Mouse (Mus musculus) kidney, adult 2 months (tissue): ENCODE measurements at regions not wholly inside any gene's neighbourhood (a gene's known extent, or its start where the extent isn't known, plus 50 kb on each side); places are given as distances from the start of the nearest gene placed in this dataset.

Experiments used
- CTCF ChIP-seq: fragments of 200-500 bp; conservative IDR thresholded peaks from 2 replicates; pipeline ENCODE4 v1.5.1; 2011; ENCODE audit warnings: low read depth, mild to moderate bottlenecking, control low read depth, low read length, moderate library complexity, mixed read lengths; ENCODE audit not compliant: insufficient read depth, insufficient read length
- POLR2A ChIP-seq: fragments of 200-500 bp; IDR thresholded peaks from one replicate; pipeline ENCODE4 v1.6.1; 2011; ENCODE audit warnings: low read depth, low read length, control low read depth

DNA sequence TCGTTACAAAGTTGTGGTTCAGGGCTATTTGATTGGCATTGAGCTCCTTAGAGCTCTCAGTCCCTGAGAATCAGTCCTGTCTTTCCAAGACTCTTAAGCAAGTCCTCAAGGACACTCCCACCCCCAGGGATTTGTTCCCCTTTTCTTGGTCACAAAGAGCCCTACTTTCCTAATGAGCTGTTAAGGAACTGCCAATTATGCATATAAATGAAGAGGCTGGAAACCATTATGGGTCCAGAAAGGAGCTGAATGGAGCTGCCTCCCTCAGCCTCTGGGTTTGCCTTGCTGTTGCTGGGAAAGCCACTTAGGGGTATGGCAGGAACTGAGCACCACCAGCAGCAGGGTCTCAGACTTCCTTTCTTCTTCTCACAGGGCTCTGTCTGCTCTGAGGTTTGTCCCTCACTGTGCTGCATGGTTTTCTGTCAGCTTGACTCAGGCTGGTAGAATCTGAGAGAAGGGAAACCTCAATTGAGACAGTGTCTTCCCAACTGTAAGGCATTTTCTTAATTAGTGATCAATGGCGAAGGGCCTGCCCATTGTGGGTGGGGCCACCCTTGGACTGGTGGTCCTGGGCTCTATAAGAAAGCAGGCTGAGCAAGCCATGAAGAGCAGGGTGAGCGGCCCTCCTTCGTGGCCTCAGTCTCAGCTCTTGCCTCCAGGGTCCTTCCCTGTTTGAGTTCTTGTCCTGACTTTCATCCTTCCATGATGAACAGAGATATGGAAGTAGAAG is 108.4 kb upstream of the Gm4791 start:
- TF ChIP-seq CTCF (no peak), POLR2A (no peak)
